Mouse (Mus musculus) embryonic fibroblast, embryonic 13.5 days (primary cell): ENCODE results near the gene Cacna1a.

ENCODE experiments used
- CTCF ChIP-seq: IDR thresholded peaks from 2 replicates; pipeline ENCODE4 v1.5.1; 2011; ENCODE audit warnings: mild to moderate bottlenecking, control low read depth, low read length, moderate library complexity, borderline replicate concordance; ENCODE audit not compliant: insufficient read depth
- POLR2A ChIP-seq: IDR thresholded peaks from 2 replicates; pipeline ENCODE4 v1.6.1; 2011; ENCODE audit warnings: low read depth, mild to moderate bottlenecking, control low read depth, low read length, moderate library complexity

GRCm38 (mm10) chr8:84417840-84418239 is 29.6 kb downstream of the Cacna1a start:
- TF ChIP-seq CTCF (no peak), POLR2A (no peak)
